Mouse (Mus musculus) 3T3-L1 (cell line): ENCODE measurements at regions not wholly inside any gene's neighbourhood (a gene's known extent, or its start where the extent isn't known, plus 50 kb on each side); places are given as distances from the start of the nearest gene placed in this dataset.
A peak's percentile ranks its signal among the peaks of the same experiment; 100 is the strongest.

ENCODE experiments used
- DNase-seq: peaks from one replicate; pipeline ENCODE4 v3.0.0-alpha.2; 2015; ENCODE audit warnings: low read depth, low spot score

DNA sequence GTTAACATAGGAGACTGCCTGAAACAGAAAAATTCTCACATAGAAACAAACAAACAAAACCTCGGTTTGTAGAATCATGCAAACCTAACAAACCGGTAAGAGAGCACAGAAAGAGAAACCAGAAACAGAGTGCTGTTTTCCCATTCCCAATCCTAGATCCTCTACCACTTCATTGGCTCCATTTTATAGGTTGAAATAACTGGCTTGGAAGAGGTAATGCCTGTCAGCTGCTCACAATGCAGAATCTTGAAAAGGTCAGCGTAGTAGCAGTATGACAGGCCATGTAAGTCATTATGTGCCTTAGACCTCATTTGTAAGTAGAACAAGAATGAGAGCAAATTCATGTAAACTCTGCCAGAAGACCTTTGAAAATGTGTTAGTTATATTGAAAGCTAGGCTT, 657.2 kb upstream of the Zeb2 start:
- no peak for DNase-seq

DNA sequence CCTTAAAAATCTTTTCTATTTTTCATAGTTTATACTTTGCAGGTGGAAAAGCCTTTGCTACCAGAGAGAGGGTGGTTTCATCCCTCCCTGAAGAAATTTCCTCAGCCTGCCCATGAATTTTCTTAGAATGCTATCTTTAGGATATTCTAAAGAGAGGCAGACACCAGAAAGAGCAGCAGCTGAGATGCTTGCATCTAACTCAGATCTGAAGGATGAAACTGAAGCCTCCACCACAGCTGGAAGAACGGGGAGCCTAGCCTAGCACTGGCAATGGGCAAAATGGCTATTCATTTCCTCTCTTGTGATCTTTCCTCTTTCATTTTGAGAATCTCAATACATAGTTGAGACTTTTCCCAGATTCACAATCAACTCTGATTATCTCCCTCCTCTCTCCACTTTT, 640.0 kb upstream of the Zeb2 start:
- no peak for DNase-seq

DNA sequence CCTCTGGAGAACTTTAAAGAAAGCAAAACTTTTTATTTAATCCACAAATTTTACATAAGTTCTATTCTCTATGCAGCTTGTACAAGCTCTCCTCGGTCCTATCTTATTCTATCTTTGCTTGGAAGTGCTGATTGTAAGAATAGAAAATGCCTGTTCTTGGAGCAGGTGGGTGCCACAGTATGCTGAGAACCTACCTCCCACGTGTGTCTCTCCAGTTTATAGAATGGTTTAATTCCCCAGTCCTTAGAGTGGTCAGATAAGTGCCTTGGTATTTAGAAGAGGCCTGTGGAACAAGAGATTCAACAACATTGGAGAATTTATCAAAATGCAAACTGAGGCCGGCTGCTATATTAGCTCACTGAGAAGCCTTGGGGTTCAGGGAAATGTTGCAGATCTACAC, 639.2 kb upstream of the Zeb2 start:
- no peak for DNase-seq

DNA sequence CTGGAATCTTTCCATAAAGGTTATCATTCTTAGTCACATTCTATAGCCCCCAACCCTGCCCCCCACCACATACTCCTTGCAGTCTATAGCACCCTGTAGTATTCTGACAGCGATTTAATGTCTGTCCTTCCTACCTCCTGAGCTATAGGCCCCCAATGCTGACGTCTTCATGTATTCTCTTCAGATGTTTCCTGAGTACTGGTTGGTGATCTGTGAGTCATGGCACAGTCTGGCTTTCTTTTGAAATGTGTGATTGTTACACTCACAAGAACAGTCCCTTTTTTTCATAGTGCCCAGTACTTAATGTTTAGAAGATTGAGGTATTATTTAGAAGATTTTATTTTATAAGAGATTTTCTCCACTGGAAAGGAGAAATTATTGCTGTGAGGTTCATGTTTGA, 634.6 kb upstream of the Zeb2 start:
- DNase-seq, result peak; percentile 51

DNA sequence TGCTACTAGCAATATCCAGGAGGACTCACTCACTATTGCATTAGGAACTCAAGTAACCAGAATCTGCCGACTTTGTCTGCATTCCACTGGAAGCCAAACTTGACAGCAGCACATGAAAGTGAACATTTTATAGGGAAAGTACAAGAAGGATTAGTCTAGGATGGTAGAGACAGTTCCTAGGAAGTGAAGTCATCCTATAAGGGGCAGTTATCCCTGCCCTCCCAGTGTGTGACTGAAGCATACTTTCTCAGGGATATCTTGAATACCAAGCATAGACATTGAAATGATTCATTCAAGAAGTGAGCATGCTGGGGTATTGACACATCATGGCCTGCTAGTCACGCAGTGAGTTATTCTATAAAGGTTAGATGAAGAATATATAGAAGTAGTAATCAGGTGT, 632.2 kb upstream of the Zeb2 start:
- DNase-seq, result peak; percentile 56

DNA sequence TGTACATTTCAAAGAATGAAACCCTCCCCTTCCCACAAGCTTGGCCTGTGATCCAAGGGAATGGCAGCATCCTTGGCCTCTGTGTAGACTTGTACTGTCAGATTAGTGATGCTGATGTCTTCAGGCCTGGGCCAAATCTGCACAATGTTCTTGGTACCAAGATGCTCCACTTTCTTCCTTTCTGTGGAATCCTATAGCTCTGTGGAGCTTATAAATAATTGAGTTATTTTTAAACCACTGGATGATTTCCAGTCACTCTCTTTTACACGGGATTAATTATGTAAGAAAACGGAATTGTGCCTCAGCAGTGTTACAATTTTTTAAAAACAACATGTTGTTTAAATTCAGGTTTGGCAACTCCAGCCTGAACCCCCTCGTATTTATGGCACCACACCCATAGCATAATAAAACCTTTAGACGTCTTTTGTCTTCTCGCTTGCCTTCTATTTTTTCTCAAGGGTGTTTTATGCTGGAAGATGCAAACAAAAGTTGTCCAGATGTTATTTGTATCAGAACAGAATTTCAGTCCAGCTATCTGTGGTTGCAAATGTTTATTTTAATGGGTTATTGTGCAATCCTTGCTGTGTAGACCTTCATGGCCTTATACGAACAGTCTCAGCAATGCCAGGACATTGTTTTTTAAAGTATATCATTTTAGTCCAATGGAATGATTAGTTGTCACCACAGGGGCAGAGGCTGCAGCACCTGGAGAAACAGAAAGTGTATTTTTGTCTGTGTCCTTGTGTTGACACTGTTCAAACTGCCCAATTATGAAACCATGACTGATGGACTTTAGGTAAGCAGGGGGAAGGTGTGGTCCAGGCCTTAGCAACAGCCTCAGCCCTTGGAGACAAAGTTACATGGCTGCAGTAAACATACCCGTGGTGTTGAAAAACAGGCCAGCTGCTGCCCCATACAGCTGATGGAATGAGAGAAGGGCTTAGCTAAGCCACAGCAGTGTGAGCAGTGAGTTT, 630.4 kb upstream of the Zeb2 start:
- DNase-seq, result peak; percentile 93

DNA sequence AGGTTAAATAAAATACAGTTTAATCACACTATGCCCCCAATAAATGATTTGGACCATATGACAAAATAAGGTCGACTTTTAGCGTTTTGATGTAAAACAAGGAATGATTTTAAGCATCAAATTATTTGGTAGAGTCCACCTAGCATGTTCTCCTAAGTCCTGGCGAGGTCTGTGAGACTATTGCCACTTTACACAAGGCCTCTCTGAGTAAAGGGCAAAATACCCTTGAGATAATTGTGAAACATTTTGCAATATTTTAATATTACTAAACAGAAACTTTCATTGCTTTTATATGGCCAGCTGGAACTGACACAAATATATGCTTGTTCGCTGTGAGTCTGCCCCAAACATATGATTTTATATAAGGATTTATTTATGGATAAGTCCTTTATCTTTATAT, 629.4 kb upstream of the Zeb2 start:
- DNase-seq, result peak; percentile 5

DNA sequence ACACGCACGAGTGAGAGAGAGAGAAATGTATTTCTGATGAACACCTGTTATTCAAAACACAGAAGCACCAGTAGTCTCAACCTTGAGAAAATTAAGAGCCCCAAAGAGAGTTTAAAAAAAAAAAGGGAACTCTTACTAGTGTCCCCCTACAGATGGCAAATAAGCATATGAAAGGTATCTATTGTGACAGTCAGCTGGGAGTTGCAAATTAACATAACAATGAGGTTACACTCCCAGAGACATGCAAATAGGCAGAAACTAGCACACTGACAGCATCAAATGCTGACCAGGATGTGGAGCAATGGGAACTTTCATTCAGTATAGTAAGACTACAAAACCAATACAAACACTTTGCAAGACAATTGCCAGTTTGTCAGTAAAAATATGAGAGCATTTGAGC, 619.1 kb upstream of the Zeb2 start:
- DNase-seq, result no peak

DNA sequence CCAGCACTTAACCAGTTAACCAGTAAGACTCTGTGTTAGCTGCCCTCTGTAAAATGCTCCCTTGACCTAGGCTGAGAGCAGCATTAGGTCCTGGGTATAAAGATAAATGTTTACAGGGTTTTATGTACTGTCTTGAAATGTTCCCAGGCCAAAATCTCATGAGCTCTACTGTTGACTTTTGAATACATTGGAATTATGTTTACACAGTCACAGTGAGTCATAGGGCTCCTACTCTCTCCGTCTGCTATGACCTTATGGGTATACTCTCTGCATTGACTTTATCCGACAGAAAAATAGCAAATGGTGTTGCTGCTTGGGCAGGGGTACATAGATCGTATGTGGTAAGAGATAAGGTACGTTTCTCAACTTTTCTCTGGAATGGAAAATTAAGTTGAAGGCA, 596.8 kb upstream of the Zeb2 start:
- DNase-seq, result peak; percentile 36

DNA sequence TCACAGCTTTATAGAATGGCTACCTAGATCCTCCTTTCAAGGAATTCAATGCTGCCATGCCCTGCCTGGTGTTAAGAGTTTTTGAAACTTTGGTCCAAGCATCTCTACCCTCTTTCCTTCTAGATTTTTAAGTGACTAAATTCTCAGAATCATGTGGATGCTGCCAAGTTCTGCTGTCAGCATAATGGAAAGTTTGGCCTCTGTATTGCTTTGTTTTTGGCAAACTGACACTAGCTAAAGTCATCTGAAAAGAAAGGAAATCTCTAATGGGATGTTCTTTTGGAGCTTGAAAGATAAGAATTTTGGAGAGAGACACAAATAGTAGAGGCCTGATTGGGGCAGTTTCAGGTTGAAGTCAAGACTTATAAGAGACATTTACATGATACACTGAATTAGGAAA, 589.8 kb upstream of the Zeb2 start:
- DNase-seq, result peak; percentile 43

DNA sequence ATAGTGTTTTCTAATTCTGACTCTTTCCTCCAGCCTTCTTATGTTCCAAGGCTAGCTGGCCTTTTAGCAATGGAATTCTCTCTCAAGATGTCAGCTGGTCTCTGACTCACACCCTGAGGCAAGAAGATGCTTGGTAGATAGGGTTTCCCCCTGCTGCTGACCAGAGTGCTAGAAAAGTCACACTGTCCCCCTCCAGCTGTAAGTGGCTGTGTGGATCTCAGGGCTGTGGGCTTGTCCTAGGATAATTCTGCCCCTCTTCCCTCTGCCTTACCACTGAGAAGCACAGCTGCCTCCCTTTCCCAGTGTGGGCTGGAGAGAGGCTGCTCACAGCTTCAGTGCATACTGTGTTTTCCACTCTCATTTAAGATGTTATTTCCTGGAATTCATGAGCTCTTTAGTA, 585.3 kb upstream of the Zeb2 start:
- peak; percentile 87 for DNase-seq

DNA sequence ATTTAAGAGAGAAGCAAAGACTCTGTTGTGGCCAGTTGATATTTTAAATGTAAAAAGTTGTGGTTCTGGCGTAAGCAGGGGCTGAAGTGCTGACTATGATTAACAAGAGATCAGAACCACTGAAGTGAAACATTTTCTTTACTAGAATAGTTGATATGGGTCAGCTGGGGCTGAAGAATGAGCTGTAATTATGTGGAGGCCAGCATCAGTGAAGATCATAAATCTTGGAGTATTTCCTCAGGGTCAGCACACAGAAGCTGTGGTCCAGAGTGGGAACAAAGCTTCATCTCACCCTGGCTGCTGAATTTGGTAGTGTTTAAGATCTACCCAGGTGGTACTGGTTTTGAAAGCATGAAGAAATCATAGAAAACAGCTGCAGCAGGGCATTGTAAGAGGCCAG, 583.4 kb upstream of the Zeb2 start:
- DNase-seq, result no peak

DNA sequence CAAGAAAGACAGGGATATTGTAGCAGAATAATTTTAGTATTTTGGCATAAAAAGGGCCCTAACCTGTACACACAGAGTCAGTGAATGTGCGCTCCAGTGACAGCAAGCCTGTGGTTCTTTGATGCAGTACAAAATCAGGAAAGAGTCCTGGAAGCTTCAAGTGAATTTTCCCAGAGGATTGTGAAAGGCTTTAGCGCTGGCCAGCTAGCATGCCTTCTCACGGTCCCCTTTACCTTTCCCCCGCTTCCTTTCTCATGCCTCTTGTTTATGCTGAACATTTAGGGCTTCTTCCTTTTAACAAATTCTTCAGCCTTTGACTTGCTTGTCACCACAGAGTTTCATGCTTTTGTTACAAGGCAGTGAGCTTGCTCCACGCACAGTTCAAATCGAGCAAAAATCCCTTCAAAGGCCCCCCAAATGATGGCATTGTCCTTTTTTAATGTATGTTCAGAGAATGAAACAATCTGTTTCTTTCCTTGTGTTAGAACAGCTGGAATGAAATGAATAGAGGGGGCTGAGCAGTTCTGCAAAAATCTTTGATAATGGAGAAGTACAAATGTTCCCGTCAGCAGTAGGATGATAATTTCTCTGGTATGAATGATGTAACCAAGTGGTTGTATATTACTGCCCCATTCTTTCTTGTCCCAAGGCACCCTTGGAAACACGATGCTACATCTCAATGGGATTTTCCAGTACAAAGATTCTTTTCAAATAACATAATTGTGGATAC, 576.3 kb upstream of the Zeb2 start:
- no peak for DNase-seq

DNA sequence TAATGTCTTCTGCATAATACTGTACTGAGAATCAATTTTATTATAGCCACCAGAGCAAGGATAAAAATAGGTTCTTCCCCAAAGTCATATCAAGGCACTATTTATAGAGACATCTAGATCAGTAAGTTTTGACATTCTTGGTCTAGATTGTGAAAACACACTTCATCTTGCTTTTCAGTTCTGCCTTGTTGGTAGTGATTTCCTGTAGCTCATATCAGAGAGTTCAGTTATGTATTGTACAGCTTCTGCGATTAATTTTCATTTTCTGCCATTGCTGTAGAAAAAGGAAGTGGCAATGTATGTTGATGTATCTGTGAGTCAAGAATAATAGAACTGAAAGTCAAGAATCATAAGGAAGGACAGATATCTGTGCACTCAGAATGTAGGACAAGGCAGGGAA, 575.6 kb upstream of the Zeb2 start:
- DNase-seq, result no peak

DNA sequence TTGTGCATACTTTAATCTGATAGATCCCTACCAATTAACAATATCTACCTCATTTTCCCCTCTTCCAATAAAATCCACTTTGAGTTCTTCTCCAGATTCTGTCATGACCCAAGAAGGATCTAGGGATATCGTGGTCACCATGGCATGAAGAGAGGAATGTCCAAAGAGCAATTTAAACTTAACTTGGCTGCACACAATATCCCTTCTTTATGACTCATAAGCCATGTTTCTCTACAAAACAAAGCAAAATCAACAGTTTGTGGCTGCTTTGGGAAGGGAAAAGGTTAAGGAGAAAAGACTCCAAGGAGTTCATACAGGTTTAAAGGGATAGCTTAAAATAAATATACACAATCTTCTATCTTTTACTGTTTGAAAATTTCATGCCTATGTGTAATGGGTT, 571.8 kb upstream of the Zeb2 start:
- DNase-seq, result peak; percentile 89

DNA sequence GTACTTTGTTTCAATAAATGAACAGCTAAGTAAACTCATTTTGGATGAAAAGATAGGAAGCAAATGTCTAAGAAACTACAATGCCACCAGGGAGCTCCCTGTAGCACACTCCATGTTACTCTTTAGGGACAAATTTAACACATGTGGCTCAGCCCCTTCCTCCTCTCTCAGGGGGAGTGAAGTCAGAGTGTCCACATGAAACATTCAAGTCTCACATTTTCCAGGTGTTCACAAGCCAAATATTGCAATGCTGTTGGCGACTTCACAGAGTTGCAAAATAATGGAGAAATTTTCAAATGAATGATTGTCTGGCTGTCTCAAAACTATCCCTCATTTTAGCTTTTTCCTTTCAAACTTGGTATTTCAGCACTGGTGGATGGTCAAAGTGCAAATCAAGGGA, 564.1 kb upstream of the Zeb2 start:
- no peak for DNase-seq

DNA sequence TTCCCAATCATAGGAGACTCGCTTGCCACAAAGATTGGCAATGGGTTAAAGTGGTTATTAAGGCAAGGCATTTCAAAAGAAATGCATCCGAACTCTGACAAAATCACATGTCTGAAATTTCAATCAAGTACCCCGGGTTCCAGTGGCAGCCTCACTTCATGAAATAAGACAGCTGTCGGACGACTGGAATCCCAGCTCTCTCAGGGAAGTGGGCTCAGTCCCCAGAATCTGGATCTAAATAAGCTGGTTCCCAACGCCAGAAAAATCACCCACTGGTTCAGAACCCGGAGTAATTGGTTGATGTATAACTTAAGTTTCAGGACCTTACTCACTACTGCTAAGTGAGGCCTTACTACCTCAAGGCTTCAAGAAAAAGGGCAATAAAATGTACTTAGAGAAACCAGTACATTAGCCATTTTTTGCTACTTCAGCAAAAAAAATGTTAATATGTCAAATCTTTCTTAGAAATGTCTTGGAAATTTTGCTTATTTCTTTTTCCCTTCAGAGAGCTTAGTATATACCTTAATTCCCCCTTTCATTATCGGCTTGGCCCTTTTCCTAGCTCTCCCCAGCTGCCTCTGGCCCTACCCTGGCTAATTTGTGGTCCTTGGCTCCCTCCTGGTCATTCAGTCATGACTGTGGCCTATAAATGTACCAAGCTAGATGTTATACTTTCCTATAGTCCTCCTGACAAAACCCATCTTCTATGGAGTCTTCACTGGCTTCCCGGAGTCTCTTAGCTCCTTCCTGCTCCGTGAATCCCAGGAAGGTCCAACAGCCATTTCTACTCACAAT, 562.1 kb upstream of the Zeb2 start:
- DNase-seq, result no peak

DNA sequence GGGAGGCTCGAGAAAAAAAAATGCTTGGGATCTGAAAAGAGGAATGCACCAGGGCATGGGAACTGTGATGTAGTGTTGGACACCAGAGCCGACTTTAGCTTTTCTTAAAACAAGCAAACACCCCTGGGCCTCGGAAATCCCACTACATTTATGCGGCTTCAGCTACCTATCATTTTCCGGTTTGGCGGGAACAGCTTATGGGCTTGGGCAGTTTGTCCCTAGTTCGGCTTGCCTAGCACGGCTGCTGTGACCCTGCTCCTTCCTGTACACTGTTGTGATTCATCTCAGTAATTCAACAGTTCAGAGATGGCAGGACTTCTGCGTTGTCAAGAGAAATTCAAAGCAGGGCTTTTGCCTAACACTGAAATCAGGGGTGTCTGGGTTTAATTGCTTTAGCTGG, 561.5 kb upstream of the Zeb2 start:
- DNase-seq, result no peak

DNA sequence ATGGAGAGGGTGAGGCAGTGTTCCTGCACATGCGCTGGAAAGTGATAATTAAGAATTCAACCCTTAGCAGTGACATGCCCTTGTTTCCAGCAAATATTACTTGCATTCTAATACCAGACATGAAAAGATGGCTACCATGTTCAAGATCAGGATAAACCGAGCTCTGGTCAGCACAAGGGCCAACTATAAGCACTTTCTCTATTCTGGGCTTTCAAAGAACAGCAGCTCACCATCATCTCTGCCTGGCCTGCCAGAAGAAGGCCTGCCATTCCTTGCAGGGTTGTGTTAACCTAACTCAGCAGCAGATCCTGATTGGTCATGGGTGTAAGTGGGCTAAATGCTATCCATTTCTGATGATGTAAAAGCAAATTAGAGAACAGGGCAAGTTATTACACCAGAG, 558.6 kb upstream of the Zeb2 start:
- DNase-seq, result no peak

DNA sequence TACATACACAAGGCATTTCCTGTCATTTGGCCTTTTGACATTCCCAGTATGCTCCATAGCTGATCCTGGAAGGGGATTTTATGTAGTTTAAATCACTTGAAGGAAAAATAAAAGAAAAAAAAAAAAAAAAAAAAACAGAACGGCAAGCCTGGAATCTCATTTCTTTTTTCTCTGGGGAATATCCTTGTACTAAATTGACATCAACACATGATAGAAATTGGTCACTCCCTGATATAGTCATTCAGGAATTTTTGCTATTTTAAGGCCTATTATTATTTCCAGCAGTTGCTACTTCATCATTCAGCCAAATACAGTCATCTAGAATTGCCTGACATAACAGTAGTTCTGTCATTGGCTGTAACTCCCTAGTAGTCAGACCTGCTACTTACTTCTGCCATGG, 538.8 kb upstream of the Zeb2 start:
- peak; percentile 83 for DNase-seq

DNA sequence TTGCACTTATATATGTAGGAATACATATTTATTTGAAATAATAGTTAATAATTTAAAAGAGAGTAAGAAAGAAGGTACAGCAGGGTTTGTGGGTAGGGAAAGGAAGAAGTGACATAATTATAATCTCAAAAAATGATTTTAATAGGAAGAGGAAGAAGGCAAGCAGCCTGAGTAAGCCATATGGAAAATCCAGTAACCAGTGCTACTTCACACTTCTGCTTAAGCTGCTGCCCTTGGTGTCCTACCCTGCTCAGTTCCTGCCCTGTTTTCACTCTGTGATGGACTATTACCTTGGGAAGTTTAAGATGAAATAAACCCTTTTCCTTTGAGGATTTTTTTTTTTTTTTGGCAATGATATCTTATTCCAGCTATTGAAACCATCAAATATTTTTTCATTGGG, 537.5 kb upstream of the Zeb2 start:
- peak; percentile 6 for DNase-seq

DNA sequence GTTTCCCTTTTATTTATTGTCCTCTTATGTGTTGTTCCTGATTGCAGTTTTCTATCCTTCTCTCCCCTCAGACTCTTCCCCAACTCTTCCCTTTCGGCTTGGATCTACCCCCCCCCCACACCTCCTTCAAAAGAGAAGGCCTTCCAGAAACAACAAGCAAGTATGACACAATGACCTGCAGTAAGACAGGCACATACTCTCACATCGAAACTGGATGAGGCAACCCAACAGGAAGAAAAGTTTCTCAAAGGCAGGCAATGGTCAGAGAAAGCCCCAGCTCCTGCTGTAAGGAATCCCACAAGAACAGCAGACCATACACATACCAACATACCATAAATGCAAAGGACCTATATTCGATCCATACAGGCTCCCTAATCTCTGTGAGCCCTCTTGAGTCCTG, 535.8 kb upstream of the Zeb2 start:
- DNase-seq, result no peak
